Mouse (Mus musculus) kidney, postnatal 36 days (tissue): ENCODE measurements around the gene Gm2001.
A peak's percentile ranks its signal among the peaks of the same experiment; 100 is the strongest.
"Not testable (repeated sequence)": the region's sequence is repeated elsewhere in the genome, so short reads cannot be mapped to it uniquely, and the experiment has no call there.

Source experiments
- DNase-seq, 2 experiments: peaks; one replicate each; pipeline ENCODE4 v3.0.0; 2021 to 2022; ENCODE audit warnings: mixed read lengths in 2 of 2

Gm2001 gene

GRCm38 (mm10) chr12:87842239-87842638 is at the start of gene Gm2001:
Gene Gm2001, minus strand, starts transcription at chr12:87842339.
- not testable (repeated sequence) for DNase-seq

- DNase-seq = not testable (repeated sequence)
Measured at GRCm38 (mm10) chr12:87873772-87874171, 31.6 kb upstream of the Gm2001 start, which contains the start of gene Gm2016. Gene Gm2016, plus strand, starts transcription at chr12:87874072.

DNA sequence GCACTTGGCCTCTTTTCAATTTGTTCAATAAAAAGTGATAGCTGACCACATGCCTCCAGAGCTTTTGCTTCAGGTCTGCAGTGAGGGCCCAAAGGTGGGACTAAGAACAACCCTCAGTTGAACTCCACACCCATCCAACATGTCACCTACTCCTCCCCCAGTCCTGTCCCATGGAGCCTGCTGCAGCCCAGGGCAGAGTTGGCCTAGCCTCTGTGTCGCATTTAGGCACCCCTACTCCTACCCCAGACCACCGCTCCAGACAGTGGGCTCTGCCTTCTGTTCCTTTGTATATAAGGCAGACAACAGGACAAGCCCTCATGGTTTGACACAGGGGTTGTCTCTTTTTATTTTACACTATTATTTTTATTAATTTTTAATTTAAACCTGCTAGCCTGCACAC is 21.9 kb upstream of the Gm2001 start:
- not testable (repeated sequence) for DNase-seq

DNA sequence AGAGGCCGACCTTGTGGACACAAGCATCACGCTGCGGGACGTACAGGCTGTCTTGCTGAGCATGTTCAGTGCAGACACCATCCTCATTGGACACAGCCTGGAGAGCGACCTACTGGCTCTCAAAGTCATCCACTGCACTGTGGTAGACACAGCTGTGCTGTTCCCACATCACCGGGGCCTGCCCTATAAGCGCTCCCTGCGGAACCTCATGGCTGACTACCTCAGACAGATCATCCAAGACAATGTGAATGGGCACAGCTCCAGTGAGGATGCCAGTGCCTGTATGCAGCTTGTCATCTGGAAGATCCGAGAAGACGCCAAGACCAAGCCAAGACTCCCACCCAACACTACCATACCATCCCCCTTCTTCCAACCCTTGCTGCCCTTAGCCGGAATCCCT is 21.5 kb upstream of the Gm2001 start:
- not testable (repeated sequence) for DNase-seq

GRCm38 (mm10) chr12:87861740-87862692 is 19.9 kb upstream of the Gm2001 start:
- peak in 1 of 2 experiments; percentile 2 for DNase-seq

DNA sequence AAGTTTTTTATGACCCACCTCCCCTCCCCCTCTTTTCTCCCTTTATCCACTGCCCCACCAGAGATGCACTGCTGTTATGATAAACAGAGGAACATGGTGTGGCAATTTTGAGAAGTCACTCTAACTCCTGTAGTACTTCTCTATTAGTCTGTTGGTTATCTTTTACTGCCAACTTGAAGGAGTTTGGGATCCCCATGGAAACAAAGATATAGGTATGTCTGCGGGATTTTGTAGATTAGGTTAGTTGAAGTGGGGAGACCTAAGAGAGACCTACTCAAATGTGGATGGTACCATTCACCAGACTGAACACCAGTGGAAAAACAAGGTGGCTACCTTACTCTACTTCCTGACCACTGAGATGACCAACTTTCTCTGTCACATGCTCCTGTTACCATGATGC is 13.9 kb upstream of the Gm2001 start:
- DNase-seq = not testable (repeated sequence)

DNA sequence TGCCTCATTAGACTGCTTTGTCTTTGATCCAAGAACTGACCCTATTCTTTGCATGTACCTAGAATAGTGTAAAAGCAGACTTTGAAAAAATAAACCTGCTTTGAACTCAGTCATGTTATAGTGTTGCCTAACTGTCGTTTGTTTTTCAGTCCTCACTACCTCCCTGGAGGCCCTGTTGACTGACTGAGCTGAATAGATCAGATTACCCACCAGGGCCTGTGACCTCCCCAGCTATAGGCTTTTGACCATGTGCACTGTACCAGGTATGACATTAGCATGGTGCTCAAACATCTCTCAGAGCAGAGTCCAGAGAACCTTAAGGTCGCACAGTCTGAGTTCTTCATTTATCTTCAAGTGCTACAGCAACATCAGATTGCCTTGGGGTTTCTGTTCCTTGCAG is 8.5 kb upstream of the Gm2001 start:
- DNase-seq = not testable (repeated sequence)

DNA sequence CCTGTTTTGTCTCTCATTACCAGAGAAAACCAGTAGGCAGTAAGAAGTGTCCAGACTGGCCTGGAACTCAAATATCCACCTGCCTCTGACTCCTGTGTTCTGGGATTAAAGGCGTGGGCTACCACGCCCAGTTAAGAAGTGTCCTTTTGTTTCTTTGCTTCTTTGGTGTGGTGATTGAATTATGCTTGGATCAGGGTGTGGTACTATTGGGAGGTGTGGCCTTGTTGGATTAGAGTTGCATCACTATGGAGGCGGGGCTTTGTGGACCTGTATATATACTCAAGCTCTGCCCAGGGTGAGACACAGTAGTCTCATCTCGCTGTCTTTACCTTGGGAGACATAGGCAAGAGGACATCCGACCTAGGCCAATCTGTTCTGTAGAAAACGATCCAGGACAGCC is 25.9 kb downstream of the Gm2001 start, which contains the start of gene BB287469:
TSS of gene BB287469 (plus strand) at position 301 of the 400 bp plus-strand sequence.
- DNase-seq = not testable (repeated sequence)

- not testable (repeated sequence) for DNase-seq
Measured at GRCm38 (mm10) chr12:87797971-87798370, 44.2 kb downstream of the Gm2001 start.

GRCm38 (mm10) chr12:87795212-87795611 is 46.9 kb downstream of the Gm2001 start, which contains the start of gene Gm21936:
Gene Gm21936, plus strand, starts transcription at chr12:87795512.
- not testable (repeated sequence) for DNase-seq
